Mouse (Mus musculus) ES-Bruce4 (cell line): ENCODE results near the gene Fam184a.

Source experiments
- CTCF ChIP-seq: IDR thresholded peaks from one replicate; pipeline ENCODE4 v1.8.1; 2011; ENCODE audit warnings: low read depth, low read length
- EP300 ChIP-seq: IDR thresholded peaks from 2 replicates; pipeline ENCODE4 v1.6.1; 2011; ENCODE audit warnings: low read depth, low read length; ENCODE audit not compliant: insufficient read depth
- POLR2A ChIP-seq: IDR thresholded peaks from one replicate; pipeline ENCODE4 v1.8.1; 2011; ENCODE audit warnings: low read length; ENCODE audit not compliant: insufficient read depth

- TF ChIP-seq POLR2A (no peak), CTCF (no peak), EP300 (no peak)
Observed at GRCm38 (mm10) chr10:53765471-53765870, 14.5 kb upstream of the Fam184a start.
